Mouse (Mus musculus) adrenal gland, postnatal 10 days (tissue): Measurements from ENCODE around the gene 5430403G16Rik. TPM values are rescaled to one million over a fixed set of nuclear protein-coding genes. Genes with fewer than 3 reads are reported as not detected.
"Not testable (repeated sequence)": the region's sequence is repeated elsewhere in the genome, so short reads cannot be mapped to it uniquely, and the experiment has no call there.

ENCODE experiments used
- DNase-seq: peaks from one replicate; pipeline ENCODE4 v3.0.0; 2021; ENCODE audit warnings: mixed read lengths
- long read RNA-seq, 2 experiments: library from polyadenylated mRNA; stranded (forward); transcript quantifications; one replicate each; pipeline ENCODE4 v2.0.0; 2021
- total RNA-seq, 2 experiments: library from RNA; stranded (reverse); gene quantifications; 2 replicates each; pipeline ENCODE4 v1.2.3; 2021

The 5430403G16Rik gene
- total RNA-seq = 1 to 10 TPM; 1.5 to 3.5 TPM
- long read RNA-seq, experiment 1, partial matches to known transcripts = 1 of 2 reads
- long read RNA-seq, experiment 1, other reads (novel, unspliced or antisense) = 0 of 2 reads
- long read RNA-seq, experiment 2, partial matches to known transcripts = 0 of 1 reads
- long read RNA-seq, experiment 2, other reads (novel, unspliced or antisense) = 0 of 1 reads

DNA sequence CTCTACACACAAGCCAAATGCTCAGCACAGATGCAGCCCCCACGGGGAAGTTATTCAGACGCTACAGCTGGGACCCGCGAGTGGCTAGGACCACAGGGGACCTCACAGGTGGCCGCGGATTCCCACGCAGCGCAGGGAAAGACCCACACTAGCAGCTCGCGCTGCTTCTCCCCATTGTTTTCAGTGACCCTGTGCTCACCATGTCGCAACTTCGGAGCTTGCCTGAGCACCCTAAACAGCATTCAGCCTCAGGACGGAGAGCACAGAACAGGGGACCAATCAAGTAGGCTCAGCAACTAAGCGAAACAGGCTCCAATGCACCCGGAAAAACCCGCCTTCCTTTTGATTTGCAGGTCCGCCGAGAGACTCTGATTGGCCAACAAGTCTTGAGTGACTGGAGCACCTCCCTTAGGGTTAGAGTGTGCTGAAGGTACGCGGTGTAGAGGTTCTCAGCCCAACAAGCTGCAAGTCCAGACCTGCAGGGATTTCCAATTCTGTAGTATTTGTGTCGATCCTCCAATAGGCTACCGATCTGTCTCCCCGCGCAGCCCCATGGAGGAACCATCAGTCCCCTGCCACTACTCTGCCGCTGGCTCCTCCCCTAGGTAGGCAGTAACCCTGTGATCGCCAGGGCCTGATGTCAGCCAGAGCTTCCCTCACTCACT lies at the start of gene 5430403G16Rik:
5430403G16Rik (minus strand) TSS at position 505 of the 665 bp plus-strand sequence.
- DNase-seq = peak; percentile 81

DNA sequence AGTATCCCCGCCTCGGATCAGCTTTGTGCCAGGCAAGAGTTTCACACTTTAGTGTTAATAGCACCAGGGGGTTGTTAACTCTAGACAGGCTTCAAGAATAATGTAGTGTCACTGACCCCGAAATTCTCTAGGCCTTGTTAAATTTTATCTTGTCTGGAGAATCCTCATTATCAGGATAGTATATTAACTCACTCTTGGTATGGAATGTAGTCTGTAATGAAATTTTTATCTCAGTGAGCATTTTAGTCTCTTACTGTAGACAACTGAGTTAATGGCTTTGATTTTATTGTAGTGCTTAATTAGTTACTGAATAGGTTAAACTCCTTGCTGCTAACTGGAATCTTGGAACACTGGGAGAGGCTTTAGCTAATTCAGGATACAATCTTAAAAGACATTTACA lies 26.5 kb upstream of the 5430403G16Rik start:
- DNase-seq = not testable (repeated sequence)

- not testable (repeated sequence) for DNase-seq
These were observed 544 bp upstream of the 5430403G16Rik start for GRCm38 (mm10) chr5:109691205-109691965.

- DNase-seq = no peak
These were observed 7.9 kb downstream of the 5430403G16Rik start for GRCm38 (mm10) chr5:109682921-109683320.

Other genes starting within 250 kb of the 5430403G16Rik start
- gene Crlf2, start 132.0 kb downstream of the 5430403G16Rik start, total RNA-seq = 10 to 100 TPM; 23.1 to 25.9 TPM
- 10 to 100 TPM in 1 of 2 experiments, 1 to 10 TPM in 1; 4.5 to 10.4 TPM for gene 4930522L14Rik, start 60.8 kb upstream of the 5430403G16Rik start, total RNA-seq
- 10 to 100 TPM; 10.4 to 11.7 TPM for gene Gm15446, start 232.4 kb upstream of the 5430403G16Rik start, total RNA-seq